Mouse (Mus musculus): Measurements from ENCODE around the gene Csnk1d. TPM values are rescaled to one million over a fixed set of nuclear protein-coding genes. Genes with fewer than 3 reads are reported as not detected.

Csnk1d gene
- 100 to 1,000 TPM; 129 to 137 TPM for total RNA-seq (2021)

GRCm38 (mm10) chr11:120990951-120991526, at the start of gene Csnk1d:
Csnk1d (minus strand) TSS chr11:120991330.
- peak; percentile 99 for DNase-seq

- no peak for DNase-seq
Measured at GRCm38 (mm10) chr11:121039302-121039701, 48.2 kb upstream of the Csnk1d start, which contains the start of gene Cd7. Cd7 (minus strand) TSS chr11:121039418.

GRCm38 (mm10) chr11:121038366-121039240, 47.5 kb upstream of the Csnk1d start:
- no peak for DNase-seq

GRCm38 (mm10) chr11:121033118-121033517, 42.0 kb upstream of the Csnk1d start:
- no peak for DNase-seq

- DNase-seq: no peak
Measured at GRCm38 (mm10) chr11:121027259-121027658, 36.1 kb upstream of the Csnk1d start.

GRCm38 (mm10) chr11:121024163-121024562, 33.0 kb upstream of the Csnk1d start:
- DNase-seq: no peak

- no peak for DNase-seq
Measured at GRCm38 (mm10) chr11:121019501-121019900, 28.4 kb upstream of the Csnk1d start.

- DNase-seq: peak; percentile 18 to 33
Measured at GRCm38 (mm10) chr11:121017703-121018102, 26.6 kb upstream of the Csnk1d start.

GRCm38 (mm10) chr11:121015472-121015871, 24.3 kb upstream of the Csnk1d start:
- no peak for DNase-seq

GRCm38 (mm10) chr11:121014896-121015300, 23.8 kb upstream of the Csnk1d start:
- DNase-seq: peak; percentile 28 to 45

GRCm38 (mm10) chr11:121013656-121014055, 22.5 kb upstream of the Csnk1d start:
- DNase-seq: no peak

- DNase-seq: no peak
Measured at GRCm38 (mm10) chr11:121010044-121010755, 19.1 kb upstream of the Csnk1d start.

- DNase-seq: no peak
Measured at GRCm38 (mm10) chr11:121006184-121006583, 15.1 kb upstream of the Csnk1d start.

GRCm38 (mm10) chr11:121004281-121004680, 13.2 kb upstream of the Csnk1d start:
- DNase-seq: no peak

GRCm38 (mm10) chr11:121001966-121002365, 10.8 kb upstream of the Csnk1d start:
- no peak for DNase-seq

GRCm38 (mm10) chr11:120994741-120995140, 3.6 kb upstream of the Csnk1d start:
- DNase-seq: no peak

GRCm38 (mm10) chr11:120993586-120993985, 2.5 kb upstream of the Csnk1d start:
- DNase-seq: no peak

GRCm38 (mm10) chr11:120993080-120993479, 1.9 kb upstream of the Csnk1d start:
- DNase-seq: no peak

GRCm38 (mm10) chr11:120991791-120992190, 661 bp upstream of the Csnk1d start:
- no peak for DNase-seq

GRCm38 (mm10) chr11:120990126-120990781, 876 bp downstream of the Csnk1d start:
- peak in 1 of 2 experiments; percentile 28 for DNase-seq

GRCm38 (mm10) chr11:120989523-120989922, 1.6 kb downstream of the Csnk1d start:
- no peak for DNase-seq

GRCm38 (mm10) chr11:120988410-120988809, 2.7 kb downstream of the Csnk1d start:
- no peak for DNase-seq

GRCm38 (mm10) chr11:120987608-120988007, 3.5 kb downstream of the Csnk1d start:
- DNase-seq: no peak

All from layer of hippocampus, postnatal 36 days (tissue).